Mouse (Mus musculus): ENCODE results near the gene Gtf2h3. TPM values are rescaled to one million over a fixed set of nuclear protein-coding genes. Genes with fewer than 3 reads are reported as not detected.

The Gtf2h3 gene
- 12.4 TPM for polyA plus RNA-seq (2014; fragmentation: Illumina TruSeq; extraction: RNeasy Lipid Tissue Mini Kit (QIAGEN cat#74804); ENCODE audit: insufficient read depth, low read depth, low replicate concordance)

DNA sequence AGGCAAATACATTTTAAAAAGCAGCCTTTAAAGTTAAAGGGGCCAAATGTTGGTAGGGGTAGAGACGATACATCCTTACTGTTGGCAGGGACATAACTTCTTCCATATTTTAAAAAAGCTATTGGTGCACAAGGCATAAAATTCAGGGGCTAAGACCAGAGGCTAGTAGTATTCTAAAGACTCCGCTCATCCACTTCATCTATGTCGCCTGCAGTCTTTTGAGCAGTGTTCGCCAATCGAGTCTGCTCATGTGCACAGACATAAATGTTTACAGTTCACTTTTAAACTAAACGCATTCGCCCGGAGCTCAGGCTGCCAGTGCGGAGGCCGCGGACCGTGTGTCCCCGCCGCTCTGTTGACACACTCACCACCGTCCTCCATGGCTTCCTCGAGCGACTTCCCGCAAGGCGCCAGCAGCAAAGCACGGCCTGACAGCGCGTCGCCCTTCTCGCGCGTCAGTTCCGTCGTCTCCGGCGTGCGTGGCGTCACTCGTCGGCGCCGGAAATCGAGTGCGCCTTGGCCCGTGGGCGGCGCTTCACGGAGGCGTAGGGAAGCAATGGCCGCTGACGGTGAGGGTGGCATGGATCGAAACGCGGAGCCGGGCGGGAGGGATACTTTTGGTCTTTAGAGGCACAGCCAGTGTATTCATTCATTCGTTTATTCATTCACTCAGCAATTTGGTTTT is at the start of gene Gtf2h3, which contains the start of gene Eif2b1:
Gtf2h3 (plus strand) TSS at position 508 of the 685 bp plus-strand sequence.
Eif2b1 (minus strand) TSS at position 499 of the 685 bp plus-strand sequence.

GRCm38 (mm10) chr5:124530655-124531582 is 48.0 kb upstream of the Gtf2h3 start, which contains the start of gene Rilpl1:
Rilpl1 (minus strand) TSS chr5:124531391.

GRCm38 (mm10) chr5:124540383-124540786 is 38.6 kb upstream of the Gtf2h3 start, which contains the start of gene Tmed2:
Tmed2 (plus strand) TSS chr5:124540695.

DNA sequence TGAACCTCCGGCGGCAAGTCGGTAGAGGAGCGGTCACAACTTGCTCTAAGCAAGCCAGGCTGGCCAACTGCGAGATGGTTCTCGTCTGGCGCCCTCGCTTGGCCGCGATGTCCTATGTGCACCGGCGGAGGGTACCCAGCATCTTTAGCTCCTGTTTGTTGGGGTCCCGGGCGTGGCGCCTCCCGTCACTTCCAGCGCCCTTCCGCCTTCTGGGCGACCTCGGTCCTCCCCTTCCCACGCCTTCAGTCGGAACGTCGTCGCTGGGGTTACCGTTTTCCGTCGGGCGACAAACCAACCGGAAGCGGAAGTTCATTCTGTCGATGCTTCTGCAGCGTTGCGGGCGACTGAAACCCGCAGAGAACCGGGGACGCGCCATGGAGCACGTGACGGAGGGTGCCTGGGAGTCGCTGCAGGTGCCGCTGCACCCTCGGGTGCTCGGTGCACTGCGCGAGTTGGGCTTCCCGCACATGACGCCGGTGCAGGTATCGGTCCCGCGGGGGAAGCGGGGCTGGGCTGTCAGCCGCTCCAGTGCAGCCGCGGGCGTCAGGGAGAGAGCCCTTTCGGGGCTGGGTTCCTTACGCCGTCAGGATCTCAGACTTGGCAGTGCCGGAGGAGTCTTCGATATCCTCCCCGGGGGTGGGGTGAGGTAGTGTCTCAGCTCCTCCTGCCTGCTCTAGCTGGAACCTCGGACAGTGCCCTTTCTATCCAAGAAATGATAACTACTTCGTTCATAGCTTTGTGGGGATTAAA is 26.2 kb upstream of the Gtf2h3 start, which contains the start of gene Ddx55:
Ddx55 (plus strand) TSS at position 307 of the 750 bp plus-strand sequence.

GRCm38 (mm10) chr5:124628448-124629363 is 49.8 kb downstream of the Gtf2h3 start, which contains the start of gene Atp6v0a2:
Atp6v0a2 (plus strand) TSS chr5:124628576.

Other genes starting within 250 kb of the Gtf2h3 start
- 79.2 TPM for gene Cdk2ap1, start 216.1 kb upstream of the Gtf2h3 start, polyA plus RNA-seq (2014; fragmentation: Illumina TruSeq; extraction: RNeasy Lipid Tissue Mini Kit (QIAGEN cat#74804); ENCODE audit: insufficient read depth, low read depth, low replicate concordance)
- 8.9 TPM for gene Sbno1, start 153.1 kb upstream of the Gtf2h3 start, polyA plus RNA-seq (2014; fragmentation: Illumina TruSeq; extraction: RNeasy Lipid Tissue Mini Kit (QIAGEN cat#74804); ENCODE audit: insufficient read depth, low read depth, low replicate concordance)
- 25.3 TPM for gene Kmt5a, start 139.2 kb upstream of the Gtf2h3 start, polyA plus RNA-seq (2014; fragmentation: Illumina TruSeq; extraction: RNeasy Lipid Tissue Mini Kit (QIAGEN cat#74804); ENCODE audit: insufficient read depth, low read depth, low replicate concordance)
- gene Rilpl2, start 100.8 kb upstream of the Gtf2h3 start, polyA plus RNA-seq (2014; fragmentation: Illumina TruSeq; extraction: RNeasy Lipid Tissue Mini Kit (QIAGEN cat#74804); ENCODE audit: insufficient read depth, low read depth, low replicate concordance), result 23.6 TPM
- 8.3 TPM for gene Snrnp35, start 96.0 kb upstream of the Gtf2h3 start, polyA plus RNA-seq (2014; fragmentation: Illumina TruSeq; extraction: RNeasy Lipid Tissue Mini Kit (QIAGEN cat#74804); ENCODE audit: insufficient read depth, low read depth, low replicate concordance)
- gene Rilpl1, start 47.7 kb upstream of the Gtf2h3 start, polyA plus RNA-seq (2014; fragmentation: Illumina TruSeq; extraction: RNeasy Lipid Tissue Mini Kit (QIAGEN cat#74804); ENCODE audit: insufficient read depth, low read depth, low replicate concordance), result 21.6 TPM
- gene Tmed2, start 38.4 kb upstream of the Gtf2h3 start, polyA plus RNA-seq (2014; fragmentation: Illumina TruSeq; extraction: RNeasy Lipid Tissue Mini Kit (QIAGEN cat#74804); ENCODE audit: insufficient read depth, low read depth, low replicate concordance), result 274 TPM
- gene Ddx55, start 26.3 kb upstream of the Gtf2h3 start, polyA plus RNA-seq (2014; fragmentation: Illumina TruSeq; extraction: RNeasy Lipid Tissue Mini Kit (QIAGEN cat#74804); ENCODE audit: insufficient read depth, low read depth, low replicate concordance), result 7.3 TPM
- gene Eif2b1, start within 50 bp of the Gtf2h3 start, polyA plus RNA-seq (2014; fragmentation: Illumina TruSeq; extraction: RNeasy Lipid Tissue Mini Kit (QIAGEN cat#74804); ENCODE audit: insufficient read depth, low read depth, low replicate concordance), result 16.1 TPM
- gene Atp6v0a2, start 49.4 kb downstream of the Gtf2h3 start, polyA plus RNA-seq (2014; fragmentation: Illumina TruSeq; extraction: RNeasy Lipid Tissue Mini Kit (QIAGEN cat#74804); ENCODE audit: insufficient read depth, low read depth, low replicate concordance), result 14.5 TPM
- 1.9 TPM for gene Dnah10, start 145.9 kb downstream of the Gtf2h3 start, polyA plus RNA-seq (2014; fragmentation: Illumina TruSeq; extraction: RNeasy Lipid Tissue Mini Kit (QIAGEN cat#74804); ENCODE audit: insufficient read depth, low read depth, low replicate concordance)